Mouse (Mus musculus) heart, postnatal 0 days (tissue): ENCODE results near the gene Naa25. TPM values are rescaled to one million over a fixed set of nuclear protein-coding genes. Genes with fewer than 3 reads are reported as not detected.

Source experiments
- ATAC-seq: fragments of 200-750 bp; cut with Nextera tagmentation; 2 replicates; pipeline ENCODE4 v1.8.0; 2017; ENCODE audit warnings: low read depth, moderate number of reproducible peaks, moderate library complexity; ENCODE audit not compliant: insufficient read depth
- DNase-seq: peaks from one replicate; pipeline ENCODE4 v3.0.0-alpha.2; 2016; ENCODE audit warnings: low spot score
- H3K27ac ChIP-seq: fragments of 300-500 bp; sonication (generic); 2 replicates; pipeline ENCODE4 v1.5.1; 2014; ENCODE audit warnings: low read depth, mild to moderate bottlenecking
- H3K27me3 ChIP-seq: fragments of 300-500 bp; sonication (generic); 2 replicates; pipeline ENCODE4 v1.6.1; 2014; ENCODE audit warnings: low read length, mixed read lengths; ENCODE audit not compliant: control insufficient read depth, insufficient read depth
- H3K36me3 ChIP-seq: fragments of 300-500 bp; sonication (generic); replicated peaks from 2 replicates; pipeline ENCODE4 v1.6.1; 2014; ENCODE audit warnings: low read length, mixed read lengths; ENCODE audit not compliant: control insufficient read depth, insufficient read depth
- H3K4me1 ChIP-seq: fragments of 300-500 bp; sonication (generic); 2 replicates; pipeline ENCODE4 v1.6.1; 2014; ENCODE audit warnings: antibody characterized with exemption; ENCODE audit not compliant: control insufficient read depth, insufficient read depth
- H3K4me2 ChIP-seq: fragments of 300-500 bp; sonication (generic); 2 replicates; pipeline ENCODE4 v1.6.1; 2014; ENCODE audit warnings: low read depth, mild to moderate bottlenecking, low read length, moderate library complexity
- H3K4me3 ChIP-seq: fragments of 300-500 bp; sonication (generic); 2 replicates; pipeline ENCODE4 v1.5.1; 2014; ENCODE audit warnings: low read depth, low read length
- H3K9ac ChIP-seq: fragments of 300-500 bp; sonication (generic); replicated peaks from 2 replicates; pipeline ENCODE4 v1.6.1; 2014; ENCODE audit warnings: low read depth, low read length, mixed read lengths
- H3K9me3 ChIP-seq: fragments of 300-500 bp; sonication (generic); replicated peaks from 2 replicates; pipeline ENCODE4 v1.6.1; 2016; ENCODE audit warnings: low read length; ENCODE audit not compliant: control insufficient read depth
- CTCF ChIP-seq: IDR thresholded peaks from 2 replicates; pipeline ENCODE4 v1.5.1; 2016; ENCODE audit warnings: antibody characterized with exemption, control low read depth, low read depth
- EP300 ChIP-seq: IDR thresholded peaks from 2 replicates; pipeline ENCODE4 v1.6.1; 2016; ENCODE audit warnings: antibody characterized with exemption, low read depth
- WGBS: fragments of 180-500 bp; shearing (Covaris S2); extraction: QIAGEN DNeasy Blood & Tissue Kit; methylation state at CpG from one replicate; pipeline ENCODE4 v1.1.7; 2014; 5-methylcytosine and 5-hydroxymethylcytosine counted together
- polyA plus RNA-seq: library from polyadenylated mRNA; unstranded; fragments of >200 nt; fragmentation: Nextera tagmentation; extraction: Ambion mirVana; gene quantifications from 2 replicates; pipeline ENCODE4 v1.2.1, GENCODE M21; 2015
- total RNA-seq: library from RNA; depleted of rRNA; stranded (reverse); fragments of >200 nt; gene quantifications from 2 replicates; pipeline ENCODE4 v1.2.3, GENCODE M21; 2014; ENCODE audit warnings: low replicate concordance; rRNA removed

Naa25 gene
- total and polyA plus RNA-seq, 2 experiments from 2014 or later = 15.8 to 21.4 TPM

- TF ChIP-seq EP300 (no peak), CTCF (no peak)
- whole genome bisulfite sequencing = 75% methylated on average over 5 of the region's 5 CpGs
- no peak overlapping the region for H3K27ac ChIP-seq
- no peaks in the 10 kb centered on the region for H3K9me3 ChIP-seq
- no peaks in the 10 kb centered on the region for H3K27me3 ChIP-seq
- H3K4me1 ChIP-seq = no peaks in the 10 kb centered on the region
- no peak for DNase-seq
- no peak overlapping the region for H3K4me2 ChIP-seq
- no peak for ATAC-seq
- H3K9ac ChIP-seq = no peak overlapping the region
- H3K36me3 ChIP-seq = no peaks in the 10 kb centered on the region
- H3K4me3 ChIP-seq = no peak overlapping the region
Measured at GRCm38 (mm10) chr5:121484801-121485200, 87.1 kb downstream of the Naa25 start.

- H3K4me3 ChIP-seq = no peak overlapping the region
- H3K4me1 ChIP-seq = no peaks in the 10 kb centered on the region
- WGBS = 60% methylated on average over 8 of the region's 8 CpGs
- H3K36me3 ChIP-seq = no peaks in the 10 kb centered on the region
- no peaks in the 10 kb centered on the region for H3K27me3 ChIP-seq
- ATAC-seq (no peak), DNase-seq (no peak)
- no peak overlapping the region for H3K27ac ChIP-seq
- H3K9me3 ChIP-seq = no peaks in the 10 kb centered on the region
- no peak overlapping the region for H3K4me2 ChIP-seq
- TF ChIP-seq EP300 = no peak
- TF ChIP-seq CTCF = no peak
- no peak overlapping the region for H3K9ac ChIP-seq
Measured at GRCm38 (mm10) chr5:121493305-121493704, 95.6 kb downstream of the Naa25 start.

Other genes with a start within 250 kb of the Naa25 start
- gene Ptpn11, start 206.5 kb upstream of the Naa25 start, total RNA-seq = 45.0 and 45.5 TPM in 2 replicates
- gene Ptpn11, start 206.5 kb upstream of the Naa25 start, polyA plus RNA-seq = 23.9 and 24.7 TPM in 2 replicates
- gene Rpl6, start 193.5 kb upstream of the Naa25 start, total RNA-seq = 472 and 482 TPM in 2 replicates
- 287 and 306 TPM in 2 replicates for gene Rpl6, start 193.5 kb upstream of the Naa25 start, polyA plus RNA-seq
- 18.8 and 19.5 TPM in 2 replicates for gene Hectd4, start 177.7 kb upstream of the Naa25 start, total RNA-seq
- 1.8 and 2.0 TPM in 2 replicates for gene Hectd4, start 177.7 kb upstream of the Naa25 start, polyA plus RNA-seq
- gene Trafd1, start 12.3 kb upstream of the Naa25 start, total RNA-seq = 83.8 and 113 TPM in 2 replicates
- gene Trafd1, start 12.3 kb upstream of the Naa25 start, polyA plus RNA-seq = 67.2 and 67.7 TPM in 2 replicates
- gene Tmem116, start 54.0 kb downstream of the Naa25 start, total RNA-seq = 6.5 and 11.5 TPM in 2 replicates
- gene Tmem116, start 54.0 kb downstream of the Naa25 start, polyA plus RNA-seq = 7.0 and 7.5 TPM in 2 replicates
- 32.5 and 55.4 TPM in 2 replicates for gene Erp29, start 54.6 kb downstream of the Naa25 start, total RNA-seq
- 89.3 and 96.5 TPM in 2 replicates for gene Erp29, start 54.6 kb downstream of the Naa25 start, polyA plus RNA-seq
- gene Adam1b, start 105.5 kb downstream of the Naa25 start, total RNA-seq = not detected in 2 replicates
- gene Adam1b, start 105.5 kb downstream of the Naa25 start, polyA plus RNA-seq = 0.14 TPM in 2 replicates
- 1.5 and 4.1 TPM in 2 replicates for gene Adam1a, start 147.5 kb downstream of the Naa25 start, total RNA-seq
- 0.44 and 0.48 TPM in 2 replicates for gene Adam1a, start 147.5 kb downstream of the Naa25 start, polyA plus RNA-seq
- gene Gm42878, start 147.5 kb downstream of the Naa25 start, total RNA-seq = 0.11 and 0.15 TPM in 2 replicates
- gene Gm42878, start 147.5 kb downstream of the Naa25 start, polyA plus RNA-seq = not detected in 2 replicates
- gene Mapkapk5, start 148.0 kb downstream of the Naa25 start, total RNA-seq = 61.7 and 65.2 TPM in 2 replicates
- 30.6 and 31.0 TPM in 2 replicates for gene Mapkapk5, start 148.0 kb downstream of the Naa25 start, polyA plus RNA-seq
- 101 and 114 TPM in 2 replicates for gene Aldh2, start 195.9 kb downstream of the Naa25 start, total RNA-seq
- 126 and 127 TPM in 2 replicates for gene Aldh2, start 195.9 kb downstream of the Naa25 start, polyA plus RNA-seq
- 12.3 and 17.3 TPM in 2 replicates for gene Acad12, start 221.0 kb downstream of the Naa25 start, total RNA-seq
- gene Acad12, start 221.0 kb downstream of the Naa25 start, polyA plus RNA-seq = 6.9 and 8.8 TPM in 2 replicates